Mouse (Mus musculus) fibroblast of lung, adult 2 months (primary cell): Measurements from ENCODE around the gene L1cam.

Source experiments
- DNase-seq: peaks from one replicate; pipeline ENCODE4 v3.0.0-alpha.2; 2011; ENCODE audit warnings: low read depth

Gene L1cam

GRCm38 (mm10) chrX:73877014-73877413 is 18.9 kb downstream of the L1cam start:
- DNase-seq = no peak

- no peak for DNase-seq
These were observed 20.0 kb downstream of the L1cam start for GRCm38 (mm10) chrX:73875881-73876280.

DNA sequence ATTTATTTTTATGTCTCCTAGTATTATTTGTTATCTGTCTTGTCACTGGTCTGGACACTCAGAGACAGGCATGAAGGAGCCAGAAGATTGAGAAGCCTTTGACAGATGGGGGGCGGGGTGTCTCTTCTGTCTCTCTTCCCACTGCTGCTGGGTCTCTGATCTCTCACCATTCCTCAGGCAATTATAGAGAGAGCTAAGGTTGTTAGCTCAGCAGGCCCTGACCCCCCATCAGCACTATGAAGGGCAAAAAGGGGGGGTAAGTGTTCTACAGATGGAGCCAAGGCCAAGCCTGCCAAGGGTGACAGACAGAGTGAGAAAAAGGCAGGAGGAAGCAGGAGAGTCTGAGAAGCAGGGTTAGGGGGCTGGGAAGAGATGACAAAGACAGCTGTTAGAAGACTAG is 23.9 kb downstream of the L1cam start:
- DNase-seq = no peak

GRCm38 (mm10) chrX:73871474-73871873 is 24.4 kb downstream of the L1cam start:
- DNase-seq = no peak

GRCm38 (mm10) chrX:73869334-73869733 is 26.6 kb downstream of the L1cam start:
- DNase-seq = no peak

DNA sequence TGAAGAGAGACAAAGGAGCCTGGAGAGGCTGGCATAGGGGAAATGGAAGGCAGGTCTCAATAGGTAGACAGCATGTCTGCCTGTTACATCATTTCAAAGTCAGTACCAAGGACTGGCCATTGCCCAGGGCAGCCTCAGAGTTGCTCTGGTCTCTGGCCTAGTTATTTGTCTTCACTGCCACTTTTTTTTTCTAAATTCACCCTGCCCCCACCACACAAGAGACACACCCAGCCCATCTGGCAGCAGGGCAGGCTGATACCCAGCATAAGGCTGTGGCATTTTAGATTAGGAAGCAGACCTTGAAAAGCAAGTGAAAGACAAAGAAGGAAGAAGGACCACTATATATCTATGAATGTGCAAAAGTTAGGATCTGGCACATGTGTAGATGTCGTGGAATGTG is 28.1 kb downstream of the L1cam start:
- DNase-seq = no peak

GRCm38 (mm10) chrX:73867256-73867655 is 28.6 kb downstream of the L1cam start:
- DNase-seq = no peak

- DNase-seq = no peak
These were observed 31.2 kb downstream of the L1cam start for GRCm38 (mm10) chrX:73864692-73865091.

- DNase-seq = no peak
These were observed 40.9 kb downstream of the L1cam start for GRCm38 (mm10) chrX:73855087-73855408.

GRCm38 (mm10) chrX:73854326-73855086 is 41.4 kb downstream of the L1cam start:
- no peak for DNase-seq

DNA sequence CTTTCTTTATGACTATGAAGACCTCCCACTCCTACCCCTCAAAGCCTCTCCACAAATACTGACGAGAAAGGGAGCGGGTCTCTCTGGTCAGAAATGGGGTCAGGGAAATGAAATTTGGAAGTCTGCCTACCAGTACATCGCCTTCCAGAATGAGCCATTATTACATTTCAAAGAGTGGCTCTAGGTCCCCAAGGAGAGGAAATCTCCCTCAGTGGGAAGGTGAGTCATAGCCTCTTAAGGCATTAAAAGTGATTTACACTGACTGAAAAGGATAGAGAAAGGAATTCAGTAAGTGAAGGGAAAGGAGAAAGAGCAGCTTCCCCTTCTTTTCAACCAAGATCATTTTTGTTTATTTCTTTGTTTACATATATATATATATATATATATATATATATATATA is 59.2 kb downstream of the L1cam start:
- DNase-seq = no peak

DNA sequence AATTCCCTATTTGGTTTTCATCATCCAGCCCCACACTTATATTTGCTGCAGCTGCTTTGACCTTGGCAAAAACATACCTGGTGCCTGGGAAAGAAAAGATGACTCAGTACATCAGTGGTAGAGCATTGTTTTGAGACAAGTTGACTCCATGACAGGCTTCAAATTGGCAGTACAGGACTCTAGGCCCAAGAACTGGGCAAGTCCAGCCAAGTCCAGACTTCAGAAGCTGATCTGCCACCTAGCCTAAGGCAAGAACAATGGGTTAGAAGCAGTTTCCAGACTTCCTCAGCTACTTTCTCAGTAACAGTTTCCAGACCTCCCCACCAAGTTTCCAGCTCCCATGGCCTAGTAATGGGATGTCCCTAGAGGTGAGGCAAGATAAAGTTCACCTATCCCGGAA is 60.2 kb downstream of the L1cam start:
- no peak for DNase-seq

GRCm38 (mm10) chrX:73824185-73825151 is 71.4 kb downstream of the L1cam start, which contains the start of gene Pdzd4:
TSS of gene Pdzd4 (minus strand) at chrX:73824969.
- DNase-seq = peak; percentile 11

DNA sequence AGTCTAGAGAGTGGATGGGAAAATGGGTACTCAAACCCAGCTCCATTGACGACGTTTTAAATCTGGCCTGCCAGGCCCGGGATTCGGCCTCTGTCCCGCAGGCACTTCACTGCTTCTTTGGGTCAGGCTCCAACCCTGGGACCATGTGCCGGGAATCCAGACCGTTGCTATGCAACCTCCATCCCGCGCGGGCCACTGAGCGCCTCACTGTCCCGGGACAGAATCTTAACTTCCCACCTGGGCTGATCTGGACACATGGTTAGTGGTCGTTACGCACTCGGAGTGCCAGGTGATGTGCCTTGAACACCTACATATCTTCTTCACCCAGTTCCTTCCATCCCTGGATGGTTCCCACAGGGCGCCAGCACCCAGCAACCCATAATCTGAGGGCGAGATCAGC is 72.2 kb downstream of the L1cam start:
- no peak for DNase-seq

- DNase-seq = no peak
These were observed 79.2 kb downstream of the L1cam start for GRCm38 (mm10) chrX:73816596-73817314.

- no peak for DNase-seq
These were observed 80.8 kb downstream of the L1cam start for GRCm38 (mm10) chrX:73815072-73815471.

DNA sequence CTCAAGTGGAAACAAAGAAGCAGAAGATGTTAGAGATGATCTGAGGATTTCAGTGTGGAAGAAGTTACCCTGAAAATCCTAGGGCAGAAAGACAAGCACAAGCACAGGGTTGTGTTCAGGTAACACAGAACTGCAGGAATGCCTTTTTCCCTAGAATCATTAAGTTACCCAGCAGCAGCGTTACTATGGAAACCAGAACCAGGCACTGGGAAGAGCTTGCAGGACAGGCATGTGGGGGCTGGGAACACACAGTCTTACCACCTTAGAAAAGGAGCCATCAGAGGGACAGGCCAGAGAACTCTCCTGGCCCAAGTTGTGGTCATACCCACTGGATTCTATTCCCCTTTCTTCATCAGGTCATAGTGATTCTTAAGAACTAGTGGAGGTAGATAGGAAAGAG is 90.1 kb downstream of the L1cam start:
- DNase-seq = no peak
